Mouse (Mus musculus) limb, embryonic 14.5 days (tissue): ENCODE measurements at regions not wholly inside any gene's neighbourhood (a gene's known extent, or its start where the extent isn't known, plus 50 kb on each side); places are given as distances from the start of the nearest gene placed in this dataset.

ENCODE experiments used
- ATAC-seq: fragments of 200-750 bp; cut with Nextera tagmentation; 2 replicates; pipeline ENCODE4 v1.8.0; 2017; ENCODE audit warnings: low read depth, moderate number of reproducible peaks, moderate TSS enrichment; ENCODE audit not compliant: low FRiP score
- DNase-seq: peaks from one replicate; pipeline ENCODE4 v3.0.0-alpha.2; 2015; ENCODE audit warnings: low spot score
- H3K27ac ChIP-seq: fragments of 300-500 bp; sonication (generic); replicated peaks from 2 replicates; pipeline ENCODE4 v1.5.1; 2014; ENCODE audit warnings: low read depth, mild to moderate bottlenecking, low read length, moderate library complexity, mixed read lengths
- H3K27me3 ChIP-seq: fragments of 300-500 bp; sonication (generic); 2 replicates; pipeline ENCODE4 v1.6.1; 2014; ENCODE audit warnings: low read length, mixed read lengths; ENCODE audit not compliant: control insufficient read depth, insufficient read depth
- H3K36me3 ChIP-seq: fragments of 300-500 bp; sonication (generic); 2 replicates; pipeline ENCODE4 v1.6.1; 2014; ENCODE audit warnings: mild to moderate bottlenecking, low read length, moderate library complexity, mixed read lengths; ENCODE audit not compliant: control insufficient read depth, insufficient read depth
- H3K4me1 ChIP-seq: fragments of 300-500 bp; sonication (generic); 2 replicates; pipeline ENCODE4 v1.6.1; 2014; ENCODE audit warnings: antibody characterized with exemption, low read length, mixed read lengths; ENCODE audit not compliant: control insufficient read depth, insufficient read depth
- H3K4me2 ChIP-seq: fragments of 300-500 bp; sonication (generic); replicated peaks from 2 replicates; pipeline ENCODE4 v1.6.1; 2014; ENCODE audit warnings: low read depth, mild to moderate bottlenecking, low read length, moderate library complexity; ENCODE audit not compliant: severe bottlenecking
- H3K4me3 ChIP-seq: fragments of 300-500 bp; sonication (generic); replicated peaks from 2 replicates; pipeline ENCODE4 v1.5.1; 2014; ENCODE audit warnings: low read length
- H3K9ac ChIP-seq: fragments of 300-500 bp; sonication (generic); 2 replicates; pipeline ENCODE4 v1.6.1; 2014; ENCODE audit warnings: mild to moderate bottlenecking, low read depth, low read length, moderate library complexity; ENCODE audit not compliant: severe bottlenecking
- H3K9me3 ChIP-seq: fragments of 300-500 bp; sonication (generic); 2 replicates; pipeline ENCODE4 v1.6.1; 2016; ENCODE audit warnings: low read length; ENCODE audit not compliant: control insufficient read depth
- POLR2A ChIP-seq: fragments of 200-500 bp; IDR thresholded peaks from 2 replicates; pipeline ENCODE4 v1.8.0; 2012; ENCODE audit warnings: inconsistent platforms, mild to moderate bottlenecking, moderate library complexity, borderline replicate concordance; ENCODE audit not compliant: insufficient read depth, insufficient read length; ENCODE audit errors: extremely low read depth
- WGBS: fragments of 180-500 bp; shearing (Covaris S2); extraction: QIAGEN DNeasy Blood & Tissue Kit; methylation state at CpG from one replicate; pipeline ENCODE4 v1.1.7; 2014; 5-methylcytosine and 5-hydroxymethylcytosine counted together

- Histone ChIP-seq H3K4me3 (no peak overlapping the region), H3K9me3 (no peaks in the 10 kb centered on the region), H3K27me3 (no peaks in the 10 kb centered on the region), H3K4me2 (no peak overlapping the region), H3K4me1 (no peaks in the 10 kb centered on the region), H3K27ac (no peak overlapping the region), H3K36me3 (no peaks in the 10 kb centered on the region), H3K9ac (no peak overlapping the region)
- no peak for DNase-seq
- ATAC-seq, result no peak
- WGBS, result 71% methylated on average over 2 of the region's 2 CpGs
- TF ChIP-seq POLR2A, result no peak
Measured at GRCm38 (mm10) chr7:58488250-58488649, 167.7 kb upstream of the Atp10a start.
